Mouse (Mus musculus): ENCODE measurements around the gene Sbno2.

DNA sequence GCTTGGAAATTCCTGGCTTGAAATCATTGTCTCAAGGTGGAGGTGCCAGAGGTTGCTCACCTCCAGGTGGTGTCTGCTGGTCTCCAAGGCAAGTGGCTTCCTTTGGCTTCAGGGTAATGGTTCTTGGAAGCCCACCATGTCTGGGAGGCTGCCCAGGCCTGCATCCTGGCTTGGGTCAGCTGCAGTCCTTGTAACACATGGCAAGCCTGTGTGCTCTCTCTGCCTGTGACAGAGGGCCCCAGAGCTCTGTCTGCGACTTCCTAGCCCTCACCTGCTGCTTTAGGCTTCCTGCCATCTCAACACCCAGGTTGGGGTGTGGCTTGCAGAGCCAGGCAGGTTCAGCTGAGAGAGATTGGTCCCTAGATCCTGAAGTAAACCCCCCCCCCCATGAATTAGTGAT lies 12.4 kb upstream of the Sbno2 start:
- TF ChIP-seq CTCF (IDR thresholded peaks at IDR 0.05) (no peak), EP300 (IDR thresholded peaks at IDR 0.05; ENCODE audit: insufficient read depth, low read depth, low read length) (no peak), POLR2A (IDR thresholded peaks at IDR 0.05; ENCODE audit: insufficient read depth, low read depth, low read length) (no peak)
